Mouse (Mus musculus) thymus, postnatal 25 days (tissue): ENCODE measurements around the gene Plcb4.
A peak's percentile ranks its signal among the peaks of the same experiment; 100 is the strongest.

Source experiments
- DNase-seq: peaks from one replicate; pipeline ENCODE4 v3.0.0; 2022

Plcb4 gene

DNA sequence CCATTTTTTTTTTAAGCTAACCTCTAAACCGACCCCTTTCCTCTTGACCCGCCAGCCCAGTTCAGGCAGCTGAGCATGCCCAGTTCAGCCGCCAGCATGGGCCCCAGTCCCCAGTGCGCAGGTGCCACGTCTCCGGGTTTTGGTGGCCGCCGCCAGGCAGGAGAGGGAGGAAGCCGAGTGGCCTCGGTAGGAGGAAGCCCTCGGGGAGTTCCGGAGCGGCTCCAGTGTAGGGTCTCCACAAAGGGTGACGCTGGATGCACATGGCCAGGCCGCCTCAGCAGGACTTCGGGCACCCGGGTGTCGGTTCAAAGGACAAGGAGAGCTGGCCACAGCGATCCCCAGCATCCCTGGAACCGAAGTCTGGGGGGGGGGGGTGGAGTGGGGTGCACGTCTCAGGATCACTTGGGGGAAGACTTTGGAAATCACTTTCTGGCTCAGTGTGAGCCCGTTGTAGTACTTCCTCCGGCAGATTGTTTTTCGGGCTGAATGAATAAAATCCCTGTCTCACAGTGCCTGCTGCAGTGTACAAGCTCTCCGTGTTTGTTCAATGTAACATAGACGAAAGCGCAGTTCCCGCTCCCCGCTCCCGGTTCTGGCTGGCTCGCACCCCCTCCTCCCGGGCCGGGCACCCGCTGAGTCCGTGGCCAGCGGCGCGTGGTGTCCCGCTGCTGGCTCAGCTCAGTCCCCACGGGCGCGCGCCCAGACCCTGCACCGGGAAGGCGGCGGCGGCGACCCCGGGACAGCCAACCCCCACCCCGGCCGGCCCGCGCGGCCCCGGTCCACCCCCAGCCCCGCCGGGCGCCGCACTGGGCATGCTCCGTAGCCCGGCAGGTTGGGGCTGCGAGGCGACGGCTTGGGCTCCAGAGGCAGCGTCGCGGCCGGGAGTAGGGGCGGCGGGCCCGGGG, at the start of gene Plcb4:
Gene Plcb4, plus strand, starts transcription at position 526 of the 905 bp plus-strand sequence.
- DNase-seq: peak; percentile 88

DNA sequence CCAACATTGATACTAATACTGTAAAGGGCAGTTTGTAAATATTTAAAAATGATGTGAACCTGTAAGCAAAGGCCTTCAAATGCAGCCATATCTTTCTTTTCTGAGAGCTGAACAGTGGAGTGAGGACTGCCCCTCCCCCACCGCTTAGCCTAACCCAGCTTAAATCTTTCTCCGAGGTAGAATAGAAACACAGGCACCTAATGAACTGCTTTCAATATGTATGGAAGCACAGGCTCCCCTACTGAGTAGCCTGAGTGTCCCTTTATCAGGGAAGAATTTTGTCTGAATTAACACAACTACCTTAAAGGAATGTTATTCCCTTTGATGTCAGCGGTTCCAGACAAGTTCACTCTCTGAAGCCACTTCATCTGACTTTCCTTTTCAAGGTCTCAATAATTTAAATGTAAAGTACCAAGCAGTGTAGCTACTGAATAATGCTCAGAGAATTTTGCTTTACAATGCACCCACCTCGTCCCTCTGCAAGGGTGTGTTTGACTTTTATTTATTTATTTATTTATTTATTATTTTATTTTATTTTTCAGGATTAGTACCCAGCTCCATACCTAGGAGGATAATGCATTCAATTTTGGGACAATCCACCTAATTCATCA, 44.1 kb upstream of the Plcb4 start:
- DNase-seq: no peak

DNA sequence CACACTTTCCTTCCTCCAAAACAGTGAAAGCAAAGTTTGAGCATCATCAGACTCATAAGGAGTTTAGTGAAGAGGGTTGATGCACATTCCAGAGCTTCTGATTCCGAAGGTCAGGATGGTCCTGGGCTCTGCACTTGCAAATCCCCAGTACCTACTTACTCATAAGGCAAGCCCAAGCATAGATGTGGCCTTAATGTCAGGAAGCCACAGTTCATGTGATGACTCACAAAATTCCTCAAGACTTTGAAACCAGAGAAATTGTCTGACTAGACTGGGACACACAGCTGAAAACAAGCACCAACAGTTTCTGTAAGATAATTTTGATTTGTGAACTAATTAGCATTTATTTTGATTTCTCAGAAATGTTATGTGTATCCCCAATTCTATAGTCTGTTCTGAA, 42.7 kb upstream of the Plcb4 start:
- DNase-seq: no peak

DNA sequence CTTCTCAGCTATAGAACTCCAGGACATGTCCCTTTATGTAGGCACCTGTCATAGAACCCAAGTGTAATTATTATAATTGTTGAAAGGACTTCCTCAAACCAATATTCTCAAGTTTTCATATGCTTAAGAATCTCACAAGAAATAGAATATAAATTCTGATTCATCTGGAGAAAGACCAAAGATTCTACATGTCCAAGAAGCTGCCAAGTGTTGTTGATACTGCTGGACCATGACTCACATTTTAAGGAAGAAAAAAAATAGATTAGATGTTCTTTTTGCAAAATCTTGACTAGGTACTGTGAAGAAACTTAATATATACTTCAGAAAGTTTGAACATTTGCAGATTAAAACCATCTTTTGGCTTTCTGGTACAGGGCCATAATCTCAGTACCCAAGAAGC, 40.3 kb upstream of the Plcb4 start:
- no peak for DNase-seq

DNA sequence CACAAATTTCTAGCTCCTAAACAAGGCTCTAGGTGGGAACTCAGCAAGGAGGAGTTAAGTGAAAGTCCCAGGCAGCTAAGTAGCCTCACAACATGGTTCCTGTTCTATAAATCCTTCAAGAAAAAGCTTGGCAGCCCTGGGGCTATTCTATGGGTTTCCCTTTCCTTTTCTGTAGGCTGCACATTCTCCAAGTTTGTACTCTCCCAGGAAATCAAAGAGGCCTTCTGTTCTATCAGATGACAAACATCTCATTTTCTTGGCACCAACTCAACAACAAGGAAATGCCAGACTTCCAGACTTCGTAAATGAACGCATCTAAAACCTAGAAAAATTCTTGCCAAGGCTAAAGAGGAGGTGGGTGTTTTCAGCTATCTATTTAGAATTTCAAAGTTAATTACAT, 38.9 kb upstream of the Plcb4 start:
- no peak for DNase-seq

DNA sequence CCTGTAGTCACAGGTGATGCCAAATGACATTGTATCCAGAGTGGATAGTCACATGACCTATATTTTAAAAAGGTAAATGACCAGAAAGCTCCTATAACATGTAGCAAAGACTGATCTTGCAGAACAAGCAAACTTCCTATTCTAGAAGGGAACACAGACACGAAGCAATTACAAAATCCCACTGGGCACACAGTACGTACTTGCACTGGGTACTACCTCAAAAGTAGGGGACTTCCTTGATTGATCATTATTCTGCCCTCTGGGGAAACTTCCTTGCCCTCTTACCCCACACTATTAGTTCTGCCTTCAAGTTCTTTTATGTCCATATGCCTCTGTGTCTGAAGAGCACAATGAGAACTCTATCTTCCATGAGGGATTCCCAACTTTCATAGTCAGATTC, 31.0 kb upstream of the Plcb4 start:
- DNase-seq: no peak

DNA sequence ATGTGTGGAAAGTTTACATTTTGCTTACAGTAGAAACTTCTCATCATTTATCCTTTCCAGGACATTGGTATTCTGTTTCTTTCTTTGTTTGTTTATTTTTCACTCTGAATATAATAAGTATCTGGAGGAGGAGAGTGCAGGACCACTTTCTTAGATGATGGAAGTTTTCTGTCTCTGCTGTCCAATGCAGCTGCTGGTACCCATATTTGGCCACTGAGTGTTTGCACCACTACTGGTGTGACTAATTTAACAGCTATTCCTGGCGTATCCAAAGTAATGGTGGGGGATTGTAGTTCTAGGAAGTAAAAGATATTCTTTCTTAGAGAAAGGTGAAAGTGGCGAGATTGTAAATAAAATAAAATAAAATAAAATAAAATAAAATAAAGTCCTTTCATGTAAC, 21.6 kb upstream of the Plcb4 start:
- DNase-seq: no peak

DNA sequence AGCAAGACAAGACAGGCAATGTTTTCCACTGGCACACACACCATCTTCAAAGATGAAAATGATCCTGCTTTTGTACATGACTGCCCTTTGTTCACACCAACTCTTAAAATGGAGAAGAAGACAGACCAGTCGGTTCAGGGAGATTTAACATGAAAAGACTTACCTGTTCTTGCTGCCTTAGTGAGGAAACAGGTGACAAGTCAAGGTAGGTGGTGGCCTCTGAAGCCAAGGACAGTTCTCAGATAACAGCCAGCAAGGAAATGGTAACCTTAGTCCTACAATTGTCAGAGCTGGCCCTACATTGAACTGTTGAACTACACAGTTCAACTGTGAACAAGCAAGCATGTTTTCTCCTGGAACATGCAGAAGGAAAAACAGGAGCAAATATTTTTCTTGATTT, 17.8 kb upstream of the Plcb4 start:
- no peak for DNase-seq

DNA sequence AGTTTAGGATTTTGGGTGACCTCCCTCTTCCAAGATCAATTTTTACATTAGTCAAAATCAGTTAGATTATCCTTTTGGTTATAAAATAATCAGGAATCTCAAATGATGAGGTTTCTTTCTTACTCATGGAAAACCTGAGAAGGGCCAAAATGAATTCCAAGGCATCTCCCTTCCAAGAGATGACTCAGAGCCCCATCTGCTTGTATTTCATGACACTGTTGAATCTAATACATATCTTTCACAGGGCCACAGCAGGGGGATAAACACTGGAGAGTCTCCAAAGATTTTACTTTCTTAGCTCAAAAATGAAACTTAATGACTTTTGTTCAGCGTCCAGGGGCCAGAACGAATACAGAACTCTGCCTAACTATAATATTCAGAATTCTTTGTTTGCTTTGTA, 17.2 kb upstream of the Plcb4 start:
- DNase-seq: no peak

DNA sequence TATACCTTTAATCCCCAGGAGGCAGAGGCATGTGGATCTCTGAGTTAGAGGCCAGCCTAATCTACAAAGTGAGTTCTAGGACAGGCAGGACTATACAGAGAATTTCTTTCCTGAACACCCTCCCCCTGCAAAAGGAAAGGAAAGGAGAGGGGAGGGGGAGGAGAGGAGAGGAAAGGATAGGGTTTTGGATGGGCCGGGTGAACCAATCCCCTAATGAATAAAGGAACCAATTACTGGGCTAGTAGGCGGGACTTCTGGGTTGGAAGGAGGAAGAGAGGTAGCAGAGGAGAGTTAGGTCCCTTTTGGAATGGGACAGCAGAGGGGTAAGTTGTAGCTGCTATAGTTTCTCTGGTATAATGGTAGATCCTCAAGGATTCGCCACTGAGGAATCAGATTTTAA, 12.6 kb upstream of the Plcb4 start:
- DNase-seq: no peak

DNA sequence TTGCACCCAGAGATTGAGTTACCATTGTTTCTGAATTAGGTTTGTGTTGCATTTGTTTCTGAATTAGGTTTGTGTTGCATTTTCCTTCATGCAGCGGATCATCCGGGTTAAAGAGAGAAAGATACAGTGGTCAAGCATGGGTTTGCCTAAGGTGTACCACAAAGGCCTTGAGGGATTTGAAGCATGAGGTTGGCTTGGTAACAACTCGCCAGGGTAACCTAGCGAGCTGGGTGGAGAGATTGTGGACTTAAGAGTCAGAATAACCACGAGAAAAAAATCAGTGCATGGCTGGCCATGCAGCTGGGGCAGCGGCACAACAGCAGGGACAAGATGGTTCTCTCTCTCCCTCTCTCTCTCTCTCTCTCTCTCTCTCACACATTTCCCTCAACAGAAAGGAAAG, 12.2 kb upstream of the Plcb4 start:
- DNase-seq: no peak

DNA sequence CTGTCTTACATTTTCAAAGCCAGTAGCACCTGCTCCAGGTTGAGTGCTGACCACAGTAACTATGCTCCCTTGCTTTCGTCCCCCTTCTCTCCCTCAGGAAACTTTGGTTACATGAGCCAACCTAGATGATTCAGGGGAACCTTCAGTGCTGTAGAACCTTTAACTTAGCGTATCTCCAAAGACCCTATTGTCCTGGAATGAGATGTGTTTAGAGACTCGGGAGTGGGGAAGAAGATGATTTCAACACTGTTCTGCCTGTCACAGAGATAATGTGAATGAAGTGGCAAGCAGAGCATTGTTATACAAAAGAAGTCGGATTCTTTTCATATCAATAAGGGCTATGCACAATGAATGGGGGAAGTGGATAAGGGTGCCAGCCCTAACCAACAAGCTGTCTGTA, 10.8 kb upstream of the Plcb4 start:
- DNase-seq: no peak

DNA sequence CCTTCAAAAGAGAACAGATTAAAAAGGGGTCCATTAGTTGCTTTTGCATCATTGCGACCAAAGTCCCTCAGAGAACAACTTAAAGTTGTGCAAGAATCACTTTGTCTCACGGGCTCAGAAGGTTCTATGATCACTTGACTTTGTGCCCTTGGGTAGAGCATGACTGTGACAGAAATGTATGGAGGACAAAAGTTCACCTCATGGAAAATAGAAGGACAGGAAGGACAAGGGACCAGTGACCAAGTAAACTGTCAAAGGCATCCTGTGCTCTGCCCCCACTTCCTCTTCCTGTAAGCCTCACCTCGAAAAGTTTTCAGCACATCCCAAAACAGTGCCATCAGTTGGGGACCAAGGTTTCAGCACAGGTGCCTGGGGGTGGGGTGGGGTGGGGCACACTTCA, 7.9 kb upstream of the Plcb4 start:
- DNase-seq: no peak

DNA sequence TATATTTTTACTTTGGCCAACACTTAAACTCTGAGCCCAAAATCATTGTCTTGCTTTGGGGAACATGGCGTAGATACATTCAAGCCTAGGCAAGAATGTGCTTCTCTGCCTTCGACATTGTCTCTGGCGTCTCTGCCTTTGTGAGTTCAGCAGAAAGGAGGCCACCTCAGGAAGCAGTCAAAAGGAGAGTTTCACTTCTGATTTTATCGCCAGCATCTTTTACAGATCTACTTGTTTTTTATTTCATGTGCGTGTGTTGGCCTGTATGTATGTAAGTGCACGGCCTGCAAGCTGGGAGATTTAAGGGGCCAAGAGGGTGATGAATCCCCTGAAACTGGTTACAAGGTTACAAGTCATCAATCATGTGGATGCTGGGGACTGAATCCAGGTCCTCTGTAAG, 6.8 kb upstream of the Plcb4 start:
- DNase-seq: no peak

DNA sequence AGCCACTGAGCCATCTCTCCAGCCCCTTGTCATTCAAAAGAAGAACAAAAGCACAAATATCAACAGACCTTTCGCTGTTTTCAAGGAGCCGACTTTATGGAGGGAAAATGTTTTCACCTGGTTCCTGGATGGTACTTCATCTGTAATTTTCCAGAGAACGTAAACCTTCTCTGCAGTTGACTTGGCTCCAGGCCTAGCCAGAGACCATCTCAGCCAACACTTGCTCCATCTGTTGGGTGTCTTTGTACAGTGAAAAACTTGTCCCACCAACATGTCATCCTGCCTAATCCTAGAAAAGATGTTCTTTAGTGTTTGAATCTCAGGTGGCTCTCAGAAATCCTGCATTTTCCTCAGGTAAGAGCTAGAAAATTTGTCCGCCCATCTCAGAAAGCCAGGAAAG, 6.4 kb upstream of the Plcb4 start:
- no peak for DNase-seq

DNA sequence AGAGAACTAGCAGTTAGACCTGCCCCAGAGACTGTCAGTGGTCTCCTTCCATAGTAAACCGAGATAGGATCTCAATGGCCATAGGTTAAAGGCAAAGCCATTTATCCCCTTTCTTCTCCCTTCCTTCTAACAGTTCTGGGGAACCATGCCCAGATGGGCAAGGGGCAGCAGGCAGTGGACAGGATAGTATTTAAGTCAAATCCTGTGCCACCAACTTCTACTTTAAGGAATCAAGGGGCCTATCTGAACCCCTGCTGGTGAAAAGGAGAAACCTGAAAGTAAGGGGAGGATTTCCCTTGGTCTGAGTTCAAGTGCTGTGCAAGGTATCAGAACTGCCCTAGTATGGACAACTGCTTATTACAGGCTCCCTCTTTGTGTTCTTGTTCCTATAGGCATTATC, 2.9 kb upstream of the Plcb4 start:
- DNase-seq: no peak

DNA sequence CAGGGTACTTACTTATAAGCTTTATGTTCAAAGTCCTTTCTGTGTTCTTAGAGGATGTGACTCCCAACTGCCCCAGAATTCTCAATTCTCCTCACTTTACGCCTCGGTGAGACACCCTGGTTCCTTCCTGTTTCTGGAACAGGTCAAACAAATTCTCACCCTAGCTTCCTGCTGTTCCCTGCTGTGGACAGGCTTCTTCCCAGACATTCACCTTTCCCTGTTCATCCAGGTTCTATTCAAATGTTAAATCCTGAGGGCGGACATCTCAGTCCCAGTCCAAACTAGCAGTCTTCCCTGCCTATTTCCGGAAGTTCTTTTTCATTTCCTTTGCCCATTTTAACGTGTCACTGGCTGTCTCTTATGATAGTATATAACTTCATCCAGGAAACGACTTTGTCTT, 2.2 kb upstream of the Plcb4 start:
- no peak for DNase-seq

DNA sequence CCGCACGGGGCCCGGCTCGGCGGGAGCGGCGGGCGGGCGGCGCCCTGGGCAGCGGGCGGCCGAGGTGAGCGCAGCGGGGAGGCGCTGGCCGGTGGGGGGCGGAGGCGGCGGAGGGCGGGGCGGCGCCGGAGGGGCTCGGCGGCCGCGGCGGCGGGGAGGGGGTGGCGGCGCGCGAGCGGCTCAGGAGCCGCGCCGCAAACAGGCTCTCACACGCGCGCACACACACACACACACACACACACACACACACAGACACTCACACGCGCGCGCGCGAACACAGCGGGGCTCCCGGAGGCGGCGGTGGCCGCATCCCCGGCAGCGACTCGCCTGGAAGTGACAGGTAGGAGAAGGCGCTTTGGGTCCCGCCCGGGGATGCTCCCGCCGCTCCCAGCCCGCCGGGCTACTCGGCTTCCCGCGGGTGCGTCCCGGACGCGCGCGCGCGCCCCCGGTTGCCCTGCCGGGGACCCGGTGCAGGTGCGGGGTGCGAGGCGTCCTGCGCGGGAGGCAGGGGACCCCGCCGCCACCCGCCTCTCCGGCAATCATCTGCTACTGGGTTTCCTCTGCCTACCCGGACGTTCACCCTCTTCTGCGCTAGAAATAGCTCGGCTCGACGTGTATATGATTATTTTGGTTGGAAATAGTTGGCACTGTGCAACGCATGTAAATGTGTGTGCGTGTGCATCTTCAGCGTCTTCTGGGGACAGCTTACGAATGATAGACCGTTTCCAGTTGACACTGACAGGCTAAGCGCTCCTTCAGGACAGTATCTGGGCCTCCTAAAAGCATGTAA, 775 bp downstream of the Plcb4 start:
- DNase-seq: peak; percentile 66

DNA sequence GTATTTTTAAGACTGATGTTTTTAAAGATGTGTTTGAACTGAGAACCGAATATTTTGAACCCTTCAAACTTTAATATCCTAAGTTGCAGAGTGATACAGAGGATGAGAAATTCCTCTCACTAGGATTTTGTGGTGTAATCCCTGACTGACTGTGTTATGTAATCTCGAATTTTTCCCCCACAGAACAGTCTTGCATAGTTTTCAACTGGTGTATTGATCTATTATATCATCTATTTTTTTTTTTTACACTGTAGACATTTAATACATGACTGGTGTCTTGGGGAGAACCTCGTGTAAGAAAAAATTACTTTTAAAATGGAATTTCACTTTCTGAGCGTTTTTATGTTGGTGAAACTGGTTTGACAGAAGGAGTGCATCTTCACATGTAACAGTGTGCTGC, 2.0 kb downstream of the Plcb4 start:
- no peak for DNase-seq

DNA sequence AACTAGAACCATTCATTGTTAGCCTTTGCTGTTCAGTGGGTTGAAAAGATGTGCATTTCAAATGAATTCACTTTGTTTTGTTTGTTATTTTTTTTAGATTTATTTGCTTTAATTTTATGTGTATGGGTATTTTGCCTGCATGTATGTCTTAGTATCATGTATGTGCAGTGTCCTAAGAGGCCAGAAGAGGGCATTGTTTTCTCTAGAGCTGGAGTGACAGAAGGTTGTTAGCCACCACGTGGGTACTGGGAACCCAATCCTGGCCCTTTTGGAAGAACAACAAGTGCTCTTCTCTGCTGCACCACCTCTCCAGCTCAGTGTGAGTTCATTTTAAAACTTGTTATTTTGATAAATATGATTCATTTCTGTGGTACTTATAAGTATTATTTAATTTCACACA, 5.0 kb downstream of the Plcb4 start:
- no peak for DNase-seq

DNA sequence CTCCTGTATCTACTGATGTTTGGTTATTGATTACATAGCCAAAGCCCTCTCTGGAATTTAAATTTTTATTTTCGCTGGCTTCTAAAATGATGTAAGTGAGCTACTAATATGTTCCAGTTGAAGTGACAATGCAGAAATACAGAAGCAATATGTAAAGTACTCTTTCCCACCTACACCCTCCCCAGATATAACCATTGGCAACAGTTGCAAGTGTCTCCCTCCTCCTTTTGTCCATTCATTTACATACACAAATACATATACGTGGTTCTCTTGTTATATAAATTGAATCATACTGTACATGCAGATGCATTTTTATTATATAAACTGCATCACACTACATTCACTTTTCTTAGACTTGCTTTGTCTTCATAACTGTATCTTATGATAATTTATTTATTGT, 8.7 kb downstream of the Plcb4 start:
- DNase-seq: no peak

DNA sequence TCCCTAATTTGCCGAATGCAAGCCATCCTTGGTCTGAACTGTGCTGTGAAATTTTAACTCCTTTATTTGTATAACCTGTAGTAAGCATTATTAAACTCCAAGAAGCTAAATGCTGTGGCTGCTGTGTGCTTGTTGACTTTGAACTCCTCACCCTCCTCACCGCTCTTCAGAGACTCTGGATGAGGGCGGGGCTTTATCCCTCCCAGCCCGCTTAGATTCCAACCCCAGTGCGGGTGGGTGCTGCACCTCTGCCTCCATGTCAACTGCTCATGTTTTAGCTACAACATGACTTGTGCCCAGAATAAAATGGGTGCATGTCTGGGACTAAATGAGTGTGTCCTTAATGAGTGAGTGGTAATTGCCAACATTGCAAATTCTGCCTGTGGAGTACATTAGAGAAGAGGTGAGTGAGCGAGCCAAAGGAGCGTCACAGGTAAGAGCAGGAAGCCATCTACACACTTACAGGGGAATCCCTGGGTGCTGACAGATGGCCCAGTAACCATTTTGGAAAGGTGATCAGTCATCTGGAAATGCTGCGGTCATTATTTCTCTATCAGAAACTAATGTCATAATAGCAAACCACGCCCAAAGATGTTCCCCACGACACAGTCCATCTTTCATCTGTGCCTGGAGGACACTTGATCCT, 13.8 kb downstream of the Plcb4 start:
- DNase-seq: no peak

DNA sequence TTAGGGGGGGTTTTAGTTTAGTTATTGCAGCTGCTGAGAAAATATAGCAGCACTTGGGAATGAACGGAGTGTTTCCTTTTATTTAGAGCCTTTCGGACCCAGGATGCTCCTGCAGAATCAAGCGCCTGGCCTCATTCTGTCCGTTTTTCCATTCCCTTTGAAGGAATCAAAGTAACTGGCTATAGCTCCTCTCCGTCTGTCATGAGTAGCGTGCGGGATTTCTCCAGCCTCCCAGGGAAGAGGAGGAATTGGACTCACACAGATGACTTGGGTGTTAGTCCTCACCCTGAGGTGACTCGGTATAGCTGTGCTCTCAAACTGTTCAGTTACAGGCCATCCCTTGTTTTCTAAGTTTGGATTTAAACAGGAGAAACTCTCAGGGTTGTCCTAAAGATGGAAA, 14.8 kb downstream of the Plcb4 start:
- no peak for DNase-seq
